Mouse (Mus musculus): ENCODE results near the gene Epb41l2. TPM values are rescaled to one million over a fixed set of nuclear protein-coding genes. Genes with fewer than 3 reads are reported as not detected.

The Epb41l2 gene
- total and polyA plus RNA-seq, 2 experiments from 2014 or later = 21.6 to 50.1 TPM

DNA sequence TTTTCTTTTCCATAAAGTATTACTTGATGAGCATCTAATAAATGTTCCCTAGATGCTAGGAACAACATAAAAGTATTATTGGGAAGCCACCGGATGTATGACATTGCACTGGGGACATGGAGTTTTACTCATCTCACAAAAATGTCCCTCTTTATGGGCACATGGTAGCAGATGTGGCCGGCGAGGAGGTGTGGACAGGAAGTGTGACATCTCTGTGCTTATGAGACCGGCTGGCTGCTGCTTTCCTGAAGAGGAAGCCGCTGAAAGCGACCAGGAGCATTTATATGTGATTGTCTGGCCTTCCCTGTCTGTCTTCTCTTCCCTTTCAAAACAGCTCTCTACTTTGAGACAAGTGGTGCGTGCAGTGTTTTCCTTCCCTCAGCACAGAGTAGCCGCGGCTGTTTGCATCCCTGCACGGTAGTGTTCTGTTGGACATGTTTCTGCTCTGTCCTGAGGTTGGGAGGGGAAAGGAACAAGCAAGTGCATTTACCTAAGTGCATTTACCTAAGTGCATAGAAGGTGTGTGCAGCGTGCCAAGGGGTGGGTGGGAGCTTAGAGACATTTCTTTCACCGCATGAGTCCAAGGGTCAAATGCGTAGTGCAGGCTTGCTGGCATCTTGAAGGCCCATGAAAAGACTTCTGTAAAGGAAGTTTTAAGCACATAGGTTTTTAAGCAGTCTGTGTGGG is 74.9 kb downstream of the Epb41l2 start:
- peaks cover 46% of the 10 kb centered on the region for H3K4me1 ChIP-seq (ENCODE audit: control insufficient read depth, insufficient read depth)
- H3K9ac ChIP-seq (replicated peaks; ENCODE audit: low read depth, low read length) = no peak overlapping the region
- peak overlapping the region; percentile 6 for H3K4me3 ChIP-seq (ENCODE audit: low read depth, low read length)
- no peaks in the 10 kb centered on the region for H3K27me3 ChIP-seq (ENCODE audit: control insufficient read depth, insufficient read depth, low read length)
- ATAC-seq (ENCODE audit: insufficient read depth, low read depth) = peak; percentile 51
- peak overlapping the region; percentile 49 for H3K4me2 ChIP-seq (ENCODE audit: low read depth, low read length)
- peak overlapping the region; percentile 80 for H3K27ac ChIP-seq (ENCODE audit: low read depth)
- peak; percentile 71 for DNase-seq (ENCODE audit: low spot score)
- 32% methylated on average over 13 of the region's 13 CpGs for WGBS
- TF ChIP-seq EP300 (IDR thresholded peaks at IDR 0.05; ENCODE audit: low read depth) = no peak
- no peak for TF ChIP-seq CTCF (IDR thresholded peaks at IDR 0.05; ENCODE audit: low read depth)
- H3K36me3 ChIP-seq (replicated peaks; ENCODE audit: control insufficient read depth, insufficient read depth, low read length) = no peaks in the 10 kb centered on the region
- no peaks in the 10 kb centered on the region for H3K9me3 ChIP-seq (replicated peaks; ENCODE audit: control insufficient read depth, low read length)

DNA sequence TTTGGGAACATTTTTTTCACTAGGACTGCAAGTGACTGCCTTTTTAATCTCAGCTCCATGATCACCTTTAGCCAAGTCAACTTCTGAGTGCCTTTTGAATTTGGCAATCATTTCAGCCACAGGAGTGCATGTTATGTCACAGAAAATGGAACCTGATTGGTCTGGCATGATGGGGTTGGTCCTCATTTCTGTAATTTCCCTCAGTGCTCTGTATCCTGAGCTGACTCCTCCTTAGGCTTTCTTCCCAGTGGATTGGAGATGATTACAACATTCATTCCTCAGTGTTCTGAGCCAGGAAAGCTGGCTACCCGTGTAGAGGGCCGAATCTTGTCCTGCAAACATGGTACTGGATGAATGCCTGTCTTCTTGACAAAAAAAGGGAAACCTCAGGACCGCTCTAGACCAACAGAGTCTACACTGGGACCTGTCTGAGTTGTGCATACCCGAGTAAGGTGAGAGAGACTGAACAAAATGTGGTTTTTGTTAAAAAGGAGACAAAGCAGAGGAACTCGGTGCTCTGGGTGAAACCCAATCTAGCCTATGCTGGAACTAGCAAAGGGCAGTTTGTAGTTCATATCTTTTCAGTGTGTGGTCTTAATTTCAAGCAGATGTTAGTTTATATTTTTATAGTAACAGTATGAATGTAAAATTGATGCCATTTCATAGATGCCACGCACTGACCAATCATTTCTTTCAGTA is 77.3 kb downstream of the Epb41l2 start:
- H3K36me3 ChIP-seq (replicated peaks; ENCODE audit: control insufficient read depth, insufficient read depth, low read length) = no peaks in the 10 kb centered on the region
- 85% methylated on average over 6 of the region's 6 CpGs for WGBS
- H3K27me3 ChIP-seq (ENCODE audit: control insufficient read depth, insufficient read depth, low read length) = no peaks in the 10 kb centered on the region
- no peak overlapping the region for H3K9ac ChIP-seq (replicated peaks; ENCODE audit: low read depth, low read length)
- no peaks in the 10 kb centered on the region for H3K9me3 ChIP-seq (replicated peaks; ENCODE audit: control insufficient read depth, low read length)
- peaks cover 41% of the 10 kb centered on the region for H3K4me1 ChIP-seq (ENCODE audit: control insufficient read depth, insufficient read depth)
- ATAC-seq (ENCODE audit: insufficient read depth, low read depth) (no peak), DNase-seq (ENCODE audit: low spot score) (no peak)
- no peak overlapping the region for H3K4me2 ChIP-seq (ENCODE audit: low read depth, low read length)
- no peak overlapping the region for H3K4me3 ChIP-seq (ENCODE audit: low read depth, low read length)
- TF ChIP-seq CTCF (IDR thresholded peaks at IDR 0.05; ENCODE audit: low read depth) = no peak
- TF ChIP-seq EP300 (IDR thresholded peaks at IDR 0.05; ENCODE audit: low read depth) = no peak
- no peak overlapping the region for H3K27ac ChIP-seq (ENCODE audit: low read depth)

DNA sequence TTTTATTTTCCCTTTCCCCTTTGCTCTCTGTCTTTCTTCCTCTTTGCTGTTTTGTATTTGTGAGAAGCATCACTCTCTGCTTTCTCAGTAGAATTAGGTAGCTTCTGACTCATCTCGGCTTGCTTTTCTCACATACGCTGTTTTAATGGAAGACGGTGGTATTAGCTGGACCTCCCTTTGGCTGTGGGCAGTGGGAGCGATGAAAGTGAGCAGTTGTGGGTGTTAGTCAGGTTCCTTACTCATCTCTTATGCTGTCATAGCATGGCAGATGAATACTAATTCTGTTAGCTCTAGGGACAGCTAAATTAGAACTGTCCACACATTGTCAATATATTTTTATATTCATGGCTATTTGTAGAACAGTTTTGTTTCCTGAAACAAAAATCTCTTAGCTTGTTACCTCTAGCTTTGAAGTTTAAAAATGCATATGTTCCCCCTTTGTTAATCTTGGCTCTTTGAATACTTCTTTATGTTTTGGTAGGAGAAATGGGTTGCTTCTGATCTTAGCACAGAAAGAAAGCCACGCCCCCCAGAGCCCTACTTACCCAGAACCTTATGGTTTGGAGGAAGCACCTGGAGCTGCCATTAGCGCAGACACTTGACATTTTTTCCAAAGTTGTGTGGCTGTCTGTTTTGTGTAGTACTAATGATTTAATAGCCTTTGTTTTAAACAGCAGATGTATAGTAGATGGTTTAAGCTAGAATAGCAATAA is 78.1 kb downstream of the Epb41l2 start:
- Histone ChIP-seq H3K36me3 (replicated peaks; ENCODE audit: control insufficient read depth, insufficient read depth, low read length) (no peaks in the 10 kb centered on the region), H3K4me2 (ENCODE audit: low read depth, low read length) (no peak overlapping the region), H3K27me3 (ENCODE audit: control insufficient read depth, insufficient read depth, low read length) (no peaks in the 10 kb centered on the region), H3K9me3 (replicated peaks; ENCODE audit: control insufficient read depth, low read length) (no peaks in the 10 kb centered on the region), H3K4me3 (ENCODE audit: low read depth, low read length) (no peak overlapping the region), H3K9ac (replicated peaks; ENCODE audit: low read depth, low read length) (no peak overlapping the region), H3K4me1 (ENCODE audit: control insufficient read depth, insufficient read depth) (peaks cover 32% of the 10 kb centered on the region), H3K27ac (ENCODE audit: low read depth) (no peak overlapping the region)
- 85% methylated on average over 6 of the region's 6 CpGs for WGBS
- no peak for ATAC-seq (ENCODE audit: insufficient read depth, low read depth)
- DNase-seq (ENCODE audit: low spot score) = no peak
- TF ChIP-seq CTCF (IDR thresholded peaks at IDR 0.05; ENCODE audit: low read depth) (no peak), EP300 (IDR thresholded peaks at IDR 0.05; ENCODE audit: low read depth) (no peak)

DNA sequence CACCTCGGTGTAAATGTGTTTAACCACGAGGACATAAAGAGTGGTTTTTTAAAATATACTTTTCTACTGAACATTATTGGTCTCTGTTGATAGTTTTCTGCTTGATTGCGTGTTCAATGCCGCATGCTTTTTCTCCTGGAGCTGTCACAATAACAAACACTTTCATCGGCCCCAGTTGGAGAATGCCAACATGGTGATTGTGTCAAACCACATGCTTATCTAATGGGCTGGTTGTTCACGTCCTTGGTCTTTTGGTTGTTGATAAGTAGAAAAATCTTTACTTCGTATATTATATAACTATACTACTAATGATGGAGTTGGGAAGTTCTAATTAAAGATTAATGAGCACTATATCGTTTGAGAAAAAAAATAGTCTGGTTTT is 78.7 kb downstream of the Epb41l2 start:
- WGBS = 76% methylated on average over 8 of the region's 8 CpGs

DNA sequence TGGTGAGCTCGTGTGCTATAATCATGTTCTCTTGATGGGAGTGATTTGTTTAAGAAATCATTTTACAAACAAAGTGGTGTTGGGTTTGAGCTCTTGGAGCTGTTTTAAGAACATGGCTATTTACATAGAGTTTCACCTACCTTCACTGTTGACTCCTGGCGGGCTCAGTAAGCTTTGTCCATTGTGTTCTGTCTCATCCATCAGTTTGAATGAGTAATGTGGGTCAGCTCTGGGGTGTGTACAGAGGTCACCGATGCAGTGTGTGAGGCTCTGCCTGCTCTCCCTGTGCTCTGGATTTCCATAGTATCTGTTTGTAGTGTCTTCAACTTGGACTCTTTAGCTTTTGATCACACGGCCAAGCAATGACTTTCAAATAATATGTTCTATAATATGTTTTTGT is 79.6 kb downstream of the Epb41l2 start:
- peaks cover 6% of the 10 kb centered on the region for H3K36me3 ChIP-seq (replicated peaks; ENCODE audit: control insufficient read depth, insufficient read depth, low read length)
- 79% methylated on average over 4 of the region's 4 CpGs for WGBS
- no peak overlapping the region for H3K9ac ChIP-seq (replicated peaks; ENCODE audit: low read depth, low read length)
- no peak for DNase-seq (ENCODE audit: low spot score)
- no peak for TF ChIP-seq CTCF (IDR thresholded peaks at IDR 0.05; ENCODE audit: low read depth)
- TF ChIP-seq EP300 (IDR thresholded peaks at IDR 0.05; ENCODE audit: low read depth) = no peak
- no peak overlapping the region for H3K4me3 ChIP-seq (ENCODE audit: low read depth, low read length)
- ATAC-seq (ENCODE audit: insufficient read depth, low read depth) = no peak
- H3K27ac ChIP-seq (ENCODE audit: low read depth) = no peak overlapping the region
- H3K9me3 ChIP-seq (replicated peaks; ENCODE audit: control insufficient read depth, low read length) = no peaks in the 10 kb centered on the region
- H3K27me3 ChIP-seq (ENCODE audit: control insufficient read depth, insufficient read depth, low read length) = no peaks in the 10 kb centered on the region
- H3K4me2 ChIP-seq (ENCODE audit: low read depth, low read length) = no peak overlapping the region
- H3K4me1 ChIP-seq (ENCODE audit: control insufficient read depth, insufficient read depth) = peaks cover 18% of the 10 kb centered on the region

More for the DNA sequence above, 78.7 kb downstream of the Epb41l2 start:
- Histone ChIP-seq H3K27ac (ENCODE audit: low read depth) (no peak overlapping the region), H3K36me3 (replicated peaks; ENCODE audit: control insufficient read depth, insufficient read depth, low read length) (no peaks in the 10 kb centered on the region), H3K27me3 (ENCODE audit: control insufficient read depth, insufficient read depth, low read length) (no peaks in the 10 kb centered on the region), H3K4me1 (ENCODE audit: control insufficient read depth, insufficient read depth) (peaks cover 27% of the 10 kb centered on the region), H3K4me3 (ENCODE audit: low read depth, low read length) (no peak overlapping the region), H3K9ac (replicated peaks; ENCODE audit: low read depth, low read length) (no peak overlapping the region), H3K4me2 (ENCODE audit: low read depth, low read length) (no peak overlapping the region), H3K9me3 (replicated peaks; ENCODE audit: control insufficient read depth, low read length) (no peaks in the 10 kb centered on the region)
- TF ChIP-seq CTCF (IDR thresholded peaks at IDR 0.05; ENCODE audit: low read depth) (no peak), EP300 (IDR thresholded peaks at IDR 0.05; ENCODE audit: low read depth) (no peak)
- DNase-seq (ENCODE audit: low spot score) (no peak), ATAC-seq (ENCODE audit: insufficient read depth, low read depth) (no peak)
